Mouse (Mus musculus) heart, adult 8-10 months (tissue): ENCODE measurements around the gene Tead3. TPM values are rescaled to one million over a fixed set of nuclear protein-coding genes. Genes with fewer than 3 reads are reported as not detected.

Source experiments
- total RNA-seq, 4 experiments: library from RNA; stranded (reverse); gene quantifications; 2 replicates each; pipeline ENCODE4 v1.2.4; 2022

Gene Tead3
- total RNA-seq, 4 experiments from 2014 or later, result 8.4 to 15.6 (median 11.7) TPM

Other genes with a start within 250 kb of the Tead3 start
- gene Scube3, start 208.7 kb downstream of the Tead3 start, total RNA-seq, result under 1 TPM; 0.28 to 0.80 (median 0.54) TPM
- gene Zfp523, start 173.7 kb downstream of the Tead3 start, total RNA-seq, result 10 to 100 TPM; 12.2 to 18.5 (median 14.2) TPM
- gene Def6, start 143.0 kb downstream of the Tead3 start, total RNA-seq, result 1 to 10 TPM; 2.5 to 4.0 (median 3.6) TPM
- gene Ppard, start 118.1 kb downstream of the Tead3 start, total RNA-seq, result 10 to 100 TPM; 32.4 to 33.8 (median 33.1) TPM
- 10 to 100 TPM in 3 of 4 experiments, 1 to 10 TPM in 1; 9.2 to 15.2 (median 12.3) TPM for gene Fance, start 37.3 kb downstream of the Tead3 start, total RNA-seq
- 100 to 1,000 TPM; 377 to 423 (median 382) TPM for gene Rpl10a, start 22.3 kb downstream of the Tead3 start, total RNA-seq
- not detected for gene Tulp1, start 14.4 kb upstream of the Tead3 start, total RNA-seq
- 10 to 100 TPM; 31.0 to 46.7 (median 38.3) TPM for gene Fkbp5, start 166.7 kb upstream of the Tead3 start, total RNA-seq
- not detected for gene Armc12, start 180.0 kb upstream of the Tead3 start, total RNA-seq
- not detected for gene Clpsl2, start 198.6 kb upstream of the Tead3 start, total RNA-seq
- gene Clps, start 209.9 kb upstream of the Tead3 start, total RNA-seq, result not detected
- not detected for gene Lhfpl5, start 224.8 kb upstream of the Tead3 start, total RNA-seq